Mouse (Mus musculus) spleen, adult 2 months (tissue): ENCODE measurements around the gene Reln. TPM values are rescaled to one million over a fixed set of nuclear protein-coding genes. Genes with fewer than 3 reads are reported as not detected.

Experiments
- DNase-seq, 2 experiments: peaks; one replicate each; pipeline versions ENCODE4 v3.0.0 to v3.0.0-alpha.2; 2012 to 2021; ENCODE audit warnings: low spot score in 2 of 2, low read depth in 1 of 2
- H3K27ac ChIP-seq: fragments of 200-500 bp; 2 replicates; pipeline ENCODE4 v1.5.1; 2012; ENCODE audit warnings: low read length, inconsistent platforms; ENCODE audit not compliant: insufficient read depth
- H3K27me3 ChIP-seq: fragments of 200-500 bp; 2 replicates; pipeline ENCODE4 v1.6.1; 2012; ENCODE audit warnings: mild to moderate bottlenecking, moderate library complexity, low read length, inconsistent platforms; ENCODE audit not compliant: control insufficient read depth, insufficient read depth
- H3K36me3 ChIP-seq: fragments of 200-500 bp; 2 replicates; pipeline ENCODE4 v1.6.1; 2012; ENCODE audit warnings: mild to moderate bottlenecking, low read length, inconsistent platforms; ENCODE audit not compliant: control insufficient read depth, insufficient read depth
- H3K4me1 ChIP-seq: fragments of 200-500 bp; 2 replicates; pipeline ENCODE4 v1.6.1; 2011; ENCODE audit warnings: inconsistent platforms; ENCODE audit not compliant: control insufficient read depth, insufficient read depth, insufficient read length
- H3K4me3 ChIP-seq: fragments of 200-500 bp; 2 replicates; pipeline ENCODE4 v1.5.1; 2011; ENCODE audit warnings: mild to moderate bottlenecking, inconsistent platforms; ENCODE audit not compliant: insufficient read depth, insufficient read length; ENCODE audit errors: extremely low read depth
- CTCF ChIP-seq: fragments of 200-500 bp; IDR thresholded peaks from 2 replicates; pipeline ENCODE4 v1.5.1; 2011; ENCODE audit warnings: mild to moderate bottlenecking, inconsistent platforms; ENCODE audit not compliant: insufficient read depth, insufficient read length, insufficient replicate concordance; ENCODE audit errors: extremely low read depth
- POLR2A ChIP-seq: fragments of 200-500 bp; IDR thresholded peaks from 2 replicates; pipeline ENCODE4 v1.6.1; 2011; ENCODE audit warnings: low read depth, low read length, inconsistent platforms
- WGBS: fragments of 180-500 bp; shearing (Covaris S2); methylation state at CpG from one replicate; pipeline ENCODE4 v1.1.7; 2018; 5-methylcytosine and 5-hydroxymethylcytosine counted together
- polyA plus RNA-seq: library from polyadenylated mRNA; depleted of rRNA; stranded (reverse); fragments of >200 nt; gene quantifications from 2 replicates; pipeline ENCODE4 v1.2.3, GENCODE M21; 2012

Reln gene
- polyA plus RNA-seq, 1 experiment, result 3.8 TPM

DNA sequence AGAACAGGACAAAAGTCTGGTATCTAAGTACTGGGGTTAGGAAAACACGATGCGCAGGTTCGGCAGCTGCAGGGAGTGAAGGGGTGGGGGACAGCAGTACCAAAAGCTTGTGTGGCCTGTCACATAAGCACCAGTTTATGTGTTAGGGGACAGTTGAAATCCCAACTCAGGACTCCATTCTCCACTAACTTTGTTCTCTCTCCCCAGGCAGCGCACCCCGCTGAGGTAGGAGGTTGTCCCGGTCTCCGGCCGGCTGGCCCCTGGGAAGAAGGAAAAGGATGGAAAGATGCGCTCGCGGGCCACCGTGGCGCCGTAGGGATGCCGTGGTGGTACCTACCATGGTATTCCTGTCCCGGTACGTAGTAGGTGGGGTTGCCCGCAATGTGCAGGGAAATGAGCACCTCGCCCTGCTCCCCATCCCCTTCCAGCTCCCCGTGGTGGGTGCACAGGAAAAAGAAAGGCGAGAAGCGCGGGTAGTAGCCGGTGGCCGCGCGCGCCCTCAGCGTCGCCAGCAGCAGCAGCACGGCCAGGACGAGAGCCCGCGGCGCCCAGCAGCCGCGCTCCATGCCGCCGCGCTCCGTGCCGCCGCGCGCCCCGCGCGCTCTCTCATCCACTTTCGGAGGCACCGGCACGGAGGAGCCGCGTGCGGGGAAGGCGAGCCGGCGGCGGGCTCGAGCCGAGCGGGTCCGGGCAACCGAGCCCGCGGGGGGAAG, 503 bp downstream of the Reln start:
- WGBS, result 5% methylated on average over 59 of the region's 65 CpGs
- no peak for TF ChIP-seq CTCF
- no peak for TF ChIP-seq POLR2A
- H3K27ac ChIP-seq, result no peak overlapping the region
- no peaks in the 10 kb centered on the region for H3K36me3 ChIP-seq
- peaks cover 16% of the 10 kb centered on the region for H3K27me3 ChIP-seq
- no peak for DNase-seq
- no peaks in the 10 kb centered on the region; the same call in 1 of the 2 replicates for H3K4me1 ChIP-seq
- peak overlapping the region; percentile 23; the same call in 1 of the 2 replicates for H3K4me3 ChIP-seq

GRCm38 (mm10) chr5:22343536-22343842, 1.0 kb downstream of the Reln start:
- H3K4me3 ChIP-seq, result no peak overlapping the region
- H3K27me3 ChIP-seq, result peaks cover 16% of the 10 kb centered on the region
- 7% methylated on average over 10 of the region's 10 CpGs for WGBS
- DNase-seq, result no peak
- no peaks in the 10 kb centered on the region for H3K36me3 ChIP-seq
- no peaks in the 10 kb centered on the region; the same call in 1 of the 2 replicates for H3K4me1 ChIP-seq
- TF ChIP-seq CTCF (no peak), POLR2A (no peak)
- H3K27ac ChIP-seq, result no peak overlapping the region

DNA sequence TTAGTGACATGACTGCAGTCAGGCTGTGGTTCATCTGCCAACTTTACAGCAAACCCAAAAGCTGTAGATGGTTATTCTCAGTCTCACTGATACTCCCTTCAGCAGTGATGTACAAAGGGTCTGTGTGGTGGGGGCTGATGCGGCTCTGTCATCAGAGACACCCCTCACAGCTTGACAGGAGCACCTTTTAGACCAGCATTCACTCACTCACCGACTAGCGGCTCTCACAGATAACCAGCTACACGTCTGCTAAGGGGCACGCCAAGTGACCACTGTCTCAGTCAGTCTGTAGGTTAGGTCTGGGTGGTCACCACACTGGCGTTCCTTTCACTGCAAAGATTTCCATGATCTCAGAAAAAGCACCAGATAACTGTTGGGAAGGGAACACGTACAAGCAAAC, 2.0 kb downstream of the Reln start:
- H3K27ac ChIP-seq, result no peak overlapping the region
- no peak overlapping the region for H3K4me3 ChIP-seq
- H3K4me1 ChIP-seq, result no peaks in the 10 kb centered on the region; the same call in 1 of the 2 replicates
- no peaks in the 10 kb centered on the region for H3K36me3 ChIP-seq
- TF ChIP-seq POLR2A, result no peak
- no peak for TF ChIP-seq CTCF
- H3K27me3 ChIP-seq, result peaks cover 16% of the 10 kb centered on the region
- WGBS, result 80% methylated on average over 7 of the region's 7 CpGs
- no peak for DNase-seq

DNA sequence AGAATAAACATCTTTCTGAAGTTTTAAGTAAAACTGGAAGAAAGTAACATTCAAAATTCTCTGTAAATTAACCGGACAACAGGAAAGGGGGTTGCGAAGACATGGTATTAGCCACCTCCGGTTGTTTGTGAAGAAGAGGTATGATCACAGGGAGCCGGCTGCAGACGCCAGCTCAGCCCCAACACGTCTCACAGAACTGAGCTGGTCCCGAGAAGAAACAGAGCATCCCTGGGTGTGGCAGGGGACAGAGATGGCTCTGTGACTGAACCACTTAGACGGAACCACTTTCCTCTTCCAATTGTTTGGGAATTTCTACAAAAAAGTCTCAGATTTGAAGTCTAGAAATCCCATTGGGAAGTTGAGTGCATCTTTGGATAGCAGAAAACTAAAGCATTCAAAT, 3.5 kb downstream of the Reln start:
- no peaks in the 10 kb centered on the region; the same call in 1 of the 2 replicates for H3K4me1 ChIP-seq
- DNase-seq, result no peak
- WGBS, result 89% methylated on average over 8 of the region's 8 CpGs
- TF ChIP-seq CTCF, result no peak
- TF ChIP-seq POLR2A, result no peak
- no peak overlapping the region for H3K4me3 ChIP-seq
- no peak overlapping the region for H3K27ac ChIP-seq
- H3K36me3 ChIP-seq, result no peaks in the 10 kb centered on the region
- H3K27me3 ChIP-seq, result peaks cover 16% of the 10 kb centered on the region

GRCm38 (mm10) chr5:22335408-22335807, 9.1 kb downstream of the Reln start:
- 60% methylated on average over 3 of the region's 3 CpGs for WGBS
- no peaks in the 10 kb centered on the region for H3K27me3 ChIP-seq

GRCm38 (mm10) chr5:22330802-22331201, 13.7 kb downstream of the Reln start:
- DNase-seq, result no peak
- Histone ChIP-seq H3K4me1 (no peaks in the 10 kb centered on the region), H3K4me3 (no peak overlapping the region), H3K27me3 (no peaks in the 10 kb centered on the region), H3K27ac (no peak overlapping the region), H3K36me3 (no peaks in the 10 kb centered on the region)
- TF ChIP-seq CTCF, result no peak
- no peak for TF ChIP-seq POLR2A
- WGBS, result 82% methylated on average over 5 of the region's 5 CpGs

More at GRCm38 (mm10) chr5:22335408-22335807, 9.1 kb downstream of the Reln start:
- Histone ChIP-seq H3K36me3 (no peaks in the 10 kb centered on the region), H3K4me3 (no peak overlapping the region), H3K27ac (no peak overlapping the region), H3K4me1 (no peaks in the 10 kb centered on the region)
- no peak for DNase-seq
- no peak for TF ChIP-seq CTCF
- no peak for TF ChIP-seq POLR2A
